Mouse (Mus musculus) stomach, embryonic 16.5 days (tissue): ENCODE data around the gene Myo9b. TPM values are rescaled to one million over a fixed set of nuclear protein-coding genes. Genes with fewer than 3 reads are reported as not detected.
A peak's percentile ranks its signal among the peaks of the same experiment; 100 is the strongest.

Experiments
- ATAC-seq: fragments of 200-750 bp; cut with Nextera tagmentation; 2 replicates; pipeline ENCODE4 v1.8.0; 2017; ENCODE audit warnings: moderate number of reproducible peaks, moderate TSS enrichment; ENCODE audit not compliant: insufficient read depth, low FRiP score
- H3K27ac ChIP-seq: fragments of 300-500 bp; sonication (generic); 2 replicates; pipeline ENCODE4 v1.5.1; 2014; ENCODE audit warnings: low read length
- H3K27me3 ChIP-seq: fragments of 300-500 bp; sonication (generic); 2 replicates; pipeline ENCODE4 v1.6.1; 2014; ENCODE audit warnings: low read length, control low read depth, mixed read lengths; ENCODE audit not compliant: control insufficient read depth, insufficient read depth
- H3K36me3 ChIP-seq: fragments of 300-500 bp; sonication (generic); 2 replicates; pipeline ENCODE4 v1.6.1; 2014; ENCODE audit warnings: low read length; ENCODE audit not compliant: control insufficient read depth, insufficient read depth
- H3K4me1 ChIP-seq: fragments of 300-500 bp; sonication (generic); 2 replicates; pipeline ENCODE4 v1.6.1; 2014; ENCODE audit warnings: low read length, control low read depth, mixed read lengths; ENCODE audit not compliant: control insufficient read depth, insufficient read depth
- H3K4me2 ChIP-seq: fragments of 300-500 bp; sonication (generic); 2 replicates; pipeline ENCODE4 v1.6.1; 2014; ENCODE audit warnings: low read depth, low read length, mixed read lengths
- H3K4me3 ChIP-seq: fragments of 300-500 bp; sonication (generic); replicated peaks from 2 replicates; pipeline ENCODE4 v1.5.1; 2014; ENCODE audit warnings: mild to moderate bottlenecking, low read length
- H3K9ac ChIP-seq: fragments of 300-500 bp; sonication (generic); 2 replicates; pipeline ENCODE4 v1.6.1; 2014; ENCODE audit warnings: low read length
- H3K9me3 ChIP-seq: fragments of 300-500 bp; sonication (generic); replicated peaks from 2 replicates; pipeline ENCODE4 v1.6.1; 2016; ENCODE audit warnings: low read length, control low read depth; ENCODE audit not compliant: control insufficient read depth
- WGBS: fragments of 180-500 bp; shearing (Covaris S2); extraction: QIAGEN DNeasy Blood & Tissue Kit; methylation state at CpG from one replicate; pipeline ENCODE4 v1.1.7; 2014; 5-methylcytosine and 5-hydroxymethylcytosine counted together
- polyA plus RNA-seq: library from polyadenylated mRNA; unstranded; fragments of >200 nt; fragmentation: Nextera tagmentation; extraction: Ambion mirVana; gene quantifications from 2 replicates; pipeline ENCODE4 v1.2.1, GENCODE M21; 2015

Gene Myo9b
- polyA plus RNA-seq, 1 experiment from 2014 or later, result 19.1 TPM

- H3K27ac ChIP-seq, result no peak overlapping the region
- WGBS, result 87% methylated on average over 8 of the region's 8 CpGs
Measured at GRCm38 (mm10) chr8:71404011-71404410, 131.5 kb downstream of the Myo9b start.

GRCm38 (mm10) chr8:71404951-71405351, 132.4 kb downstream of the Myo9b start:
- Histone ChIP-seq H3K4me3 (no peak overlapping the region), H3K27me3 (no peaks in the 10 kb centered on the region), H3K27ac (no peak overlapping the region), H3K4me1 (peaks cover 20% of the 10 kb centered on the region), H3K9me3 (no peaks in the 10 kb centered on the region), H3K9ac (no peak overlapping the region), H3K4me2 (peak overlapping the region; percentile 96), H3K36me3 (peaks cover 24% of the 10 kb centered on the region; the same call in 1 of the 2 replicates)
- ATAC-seq, result no peak
- WGBS, result 82% methylated on average over 9 of the region's 9 CpGs

More at GRCm38 (mm10) chr8:71404011-71404410, 131.5 kb downstream of the Myo9b start:
- Histone ChIP-seq H3K27me3 (no peaks in the 10 kb centered on the region), H3K9ac (no peak overlapping the region), H3K4me1 (peaks cover 20% of the 10 kb centered on the region), H3K9me3 (no peaks in the 10 kb centered on the region), H3K4me2 (no peak overlapping the region), H3K36me3 (peaks cover 15% of the 10 kb centered on the region; the same call in 1 of the 2 replicates), H3K4me3 (no peak overlapping the region)
- ATAC-seq, result no peak

GRCm38 (mm10) chr8:71405401-71406098, 133.0 kb downstream of the Myo9b start, which contains the start of gene Ankle1:
Gene Ankle1, plus strand, starts transcription at chr8:71406010.
- no peaks in the 10 kb centered on the region for H3K9me3 ChIP-seq
- peaks cover 20% of the 10 kb centered on the region for H3K4me1 ChIP-seq
- H3K4me3 ChIP-seq, result peak within 1 kb of the TSS; percentile 78
- peak; percentile 91 for ATAC-seq
- WGBS, result 15% methylated on average over 33 of the region's 33 CpGs
- peaks cover 24% of the 10 kb centered on the region; the same call in 1 of the 2 replicates for H3K36me3 ChIP-seq
- peak within 1 kb of the TSS; percentile 96 for H3K4me2 ChIP-seq
- H3K9ac ChIP-seq, result peak within 1 kb of the TSS; percentile 81
- H3K27ac ChIP-seq, result peak within 1 kb of the TSS; percentile 73
- no peaks in the 10 kb centered on the region for H3K27me3 ChIP-seq

- Histone ChIP-seq H3K9me3 (no peaks in the 10 kb centered on the region), H3K9ac (peak overlapping the region; percentile 81), H3K4me1 (peaks cover 20% of the 10 kb centered on the region), H3K27ac (peak overlapping the region; percentile 57), H3K36me3 (peaks cover 24% of the 10 kb centered on the region; the same call in 1 of the 2 replicates), H3K27me3 (no peaks in the 10 kb centered on the region), H3K4me2 (peak overlapping the region; percentile 96), H3K4me3 (peak overlapping the region; percentile 78)
- under 1% methylated on average over 55 of the region's 55 CpGs for WGBS
- peak; percentile 76 for ATAC-seq
Measured at GRCm38 (mm10) chr8:71406099-71407015, 133.8 kb downstream of the Myo9b start.

- Histone ChIP-seq H3K4me1 (peaks cover 20% of the 10 kb centered on the region), H3K4me3 (no peak overlapping the region), H3K27ac (no peak overlapping the region), H3K9ac (peak overlapping the region; percentile 3; the same call in 1 of the 2 replicates), H3K9me3 (no peaks in the 10 kb centered on the region), H3K36me3 (peaks cover 24% of the 10 kb centered on the region; the same call in 1 of the 2 replicates), H3K27me3 (no peaks in the 10 kb centered on the region), H3K4me2 (0 out of 2 replicates have a peak overlapping the region, but pooled peaks have one; percentile 96)
- WGBS, result 90% methylated on average over 14 of the region's 14 CpGs
- no peak for ATAC-seq
Measured at GRCm38 (mm10) chr8:71407441-71407840, 134.9 kb downstream of the Myo9b start.

GRCm38 (mm10) chr8:71408231-71408630, 135.7 kb downstream of the Myo9b start:
- Histone ChIP-seq H3K27ac (no peak overlapping the region), H3K27me3 (no peaks in the 10 kb centered on the region), H3K4me2 (no peak overlapping the region), H3K9ac (no peak overlapping the region), H3K4me3 (no peak overlapping the region), H3K36me3 (peaks cover 24% of the 10 kb centered on the region; the same call in 1 of the 2 replicates), H3K9me3 (no peaks in the 10 kb centered on the region), H3K4me1 (peaks cover 20% of the 10 kb centered on the region)
- WGBS, result 95% methylated on average over 4 of the region's 4 CpGs
- ATAC-seq, result no peak

Other genes starting within 250 kb of the Myo9b start
- gene Haus8, start 220 bp downstream of the Myo9b start, polyA plus RNA-seq, result 46.4 and 55.4 TPM in 2 replicates
- 90.2 and 91.5 TPM in 2 replicates for gene Use1, start 94.1 kb downstream of the Myo9b start, polyA plus RNA-seq
- 5.6 and 6.5 TPM in 2 replicates for gene Ocel1, start 98.6 kb downstream of the Myo9b start, polyA plus RNA-seq
- 17.3 and 24.1 TPM in 2 replicates for gene Nr2f6, start 109.2 kb downstream of the Myo9b start, polyA plus RNA-seq
- 12.7 and 12.8 TPM in 2 replicates for gene Ushbp1, start 123.1 kb downstream of the Myo9b start, polyA plus RNA-seq
- 72.2 and 77.4 TPM in 2 replicates for gene Babam1, start 124.1 kb downstream of the Myo9b start, polyA plus RNA-seq
- 38.7 and 42.5 TPM in 2 replicates for gene Ankle1, start 133.3 kb downstream of the Myo9b start, polyA plus RNA-seq
- gene Abhd8, start 190.9 kb downstream of the Myo9b start, polyA plus RNA-seq, result 23.5 and 27.5 TPM in 2 replicates
- 126 and 148 TPM in 2 replicates for gene Mrpl34, start 192.2 kb downstream of the Myo9b start, polyA plus RNA-seq
- 87.1 and 89.1 TPM in 2 replicates for gene Dda1, start 196.5 kb downstream of the Myo9b start, polyA plus RNA-seq
- gene Ano8, start 213.2 kb downstream of the Myo9b start, polyA plus RNA-seq, result 0.26 and 0.27 TPM in 2 replicates
- 11.0 and 14.8 TPM in 2 replicates for gene Gtpbp3, start 215.4 kb downstream of the Myo9b start, polyA plus RNA-seq
- 79.7 and 81.8 TPM in 2 replicates for gene Plvap, start 239.0 kb downstream of the Myo9b start, polyA plus RNA-seq